Mouse (Mus musculus): Measurements from ENCODE around the gene Sumf1. TPM values are rescaled to one million over a fixed set of nuclear protein-coding genes. Genes with fewer than 3 reads are reported as not detected.

The Sumf1 gene
- polyA plus RNA-seq, 1 experiment from 2014 or later = 13.0 TPM

- 91% methylated on average over 10 of the region's 10 CpGs for WGBS
Observed at GRCm38 (mm10) chr6:108101936-108102830, 83.2 kb downstream of the Sumf1 start.

GRCm38 (mm10) chr6:108098846-108099217 is 86.5 kb downstream of the Sumf1 start:
- Histone ChIP-seq H3K4me3 (no peak overlapping the region), H3K4me1 (no peaks in the 10 kb centered on the region), H3K9me3 (no peaks in the 10 kb centered on the region), H3K4me2 (replicated peaks) (no peak overlapping the region), H3K36me3 (no peaks in the 10 kb centered on the region), H3K27me3 (replicated peaks) (no peaks in the 10 kb centered on the region), H3K9ac (no peak overlapping the region), H3K27ac (no peak overlapping the region)
- whole genome bisulfite sequencing = 43% methylated on average over 3 of the region's 3 CpGs
- no peak; the same call in 1 of the 2 replicates for ATAC-seq (ENCODE audit: low FRiP score, low read depth)

More at GRCm38 (mm10) chr6:108101936-108102830, 83.2 kb downstream of the Sumf1 start:
- no peak for ATAC-seq (ENCODE audit: low FRiP score, low read depth)
- no peaks in the 10 kb centered on the region for H3K9me3 ChIP-seq
- no peaks in the 10 kb centered on the region for H3K36me3 ChIP-seq
- H3K4me1 ChIP-seq = no peaks in the 10 kb centered on the region
- H3K9ac ChIP-seq = no peak overlapping the region
- H3K27ac ChIP-seq = no peak overlapping the region
- no peak overlapping the region for H3K4me2 ChIP-seq (replicated peaks)
- H3K4me3 ChIP-seq = no peak overlapping the region
- H3K27me3 ChIP-seq (replicated peaks) = no peaks in the 10 kb centered on the region

GRCm38 (mm10) chr6:108098171-108098845 is 87.1 kb downstream of the Sumf1 start:
- no peaks in the 10 kb centered on the region for H3K9me3 ChIP-seq
- H3K4me1 ChIP-seq = no peaks in the 10 kb centered on the region
- no peak overlapping the region for H3K4me2 ChIP-seq (replicated peaks)
- H3K27me3 ChIP-seq (replicated peaks) = no peaks in the 10 kb centered on the region
- no peak overlapping the region for H3K9ac ChIP-seq
- 17% methylated on average over 9 of the region's 9 CpGs for WGBS
- no peak overlapping the region for H3K27ac ChIP-seq
- ATAC-seq (ENCODE audit: low FRiP score, low read depth) = peak; percentile 82
- no peaks in the 10 kb centered on the region for H3K36me3 ChIP-seq
- no peak overlapping the region for H3K4me3 ChIP-seq

GRCm38 (mm10) chr6:108095445-108095844 is 89.9 kb downstream of the Sumf1 start:
- no peak overlapping the region for H3K4me2 ChIP-seq (replicated peaks)
- no peaks in the 10 kb centered on the region for H3K4me1 ChIP-seq
- no peaks in the 10 kb centered on the region for H3K36me3 ChIP-seq
- H3K4me3 ChIP-seq = no peak overlapping the region
- ATAC-seq (ENCODE audit: low FRiP score, low read depth) = no peak
- no peaks in the 10 kb centered on the region for H3K9me3 ChIP-seq
- 81% methylated on average over 5 of the region's 5 CpGs for WGBS
- no peak overlapping the region for H3K27ac ChIP-seq
- H3K9ac ChIP-seq = no peak overlapping the region
- H3K27me3 ChIP-seq (replicated peaks) = no peaks in the 10 kb centered on the region

GRCm38 (mm10) chr6:108093449-108093848 is 91.9 kb downstream of the Sumf1 start:
- no peaks in the 10 kb centered on the region for H3K27me3 ChIP-seq (replicated peaks)
- no peaks in the 10 kb centered on the region for H3K36me3 ChIP-seq
- H3K27ac ChIP-seq = no peak overlapping the region
- no peak for ATAC-seq (ENCODE audit: low FRiP score, low read depth)
- no peak overlapping the region for H3K4me3 ChIP-seq
- H3K9me3 ChIP-seq = no peaks in the 10 kb centered on the region
- no peak overlapping the region for H3K4me2 ChIP-seq (replicated peaks)
- 84% methylated on average over 3 of the region's 3 CpGs for WGBS
- no peak overlapping the region for H3K9ac ChIP-seq
- H3K4me1 ChIP-seq = no peaks in the 10 kb centered on the region

- Histone ChIP-seq H3K9ac (no peak overlapping the region), H3K36me3 (no peaks in the 10 kb centered on the region), H3K27ac (no peak overlapping the region), H3K27me3 (replicated peaks) (no peaks in the 10 kb centered on the region), H3K9me3 (no peaks in the 10 kb centered on the region), H3K4me3 (no peak overlapping the region), H3K4me1 (no peaks in the 10 kb centered on the region), H3K4me2 (replicated peaks) (no peak overlapping the region)
- 84% methylated on average over 3 of the region's 3 CpGs for WGBS
- no peak for ATAC-seq (ENCODE audit: low FRiP score, low read depth)
Observed at GRCm38 (mm10) chr6:108092646-108093045, 92.7 kb downstream of the Sumf1 start.

GRCm38 (mm10) chr6:108091296-108091695 is 94.1 kb downstream of the Sumf1 start:
- Histone ChIP-seq H3K36me3 (no peaks in the 10 kb centered on the region), H3K4me2 (replicated peaks) (no peak overlapping the region), H3K9me3 (no peaks in the 10 kb centered on the region), H3K9ac (no peak overlapping the region), H3K4me1 (no peaks in the 10 kb centered on the region), H3K4me3 (no peak overlapping the region), H3K27ac (no peak overlapping the region), H3K27me3 (replicated peaks) (no peaks in the 10 kb centered on the region)
- 77% methylated on average over 1 of the region's 1 CpGs for WGBS
- ATAC-seq (ENCODE audit: low FRiP score, low read depth) = no peak

- Histone ChIP-seq H3K9me3 (0 out of 2 replicates have a peak, but pooled peaks cover 4% of the 10 kb centered on the region), H3K4me1 (no peaks in the 10 kb centered on the region), H3K4me2 (replicated peaks) (no peak overlapping the region), H3K9ac (no peak overlapping the region), H3K27ac (no peak overlapping the region), H3K36me3 (peaks cover 5% of the 10 kb centered on the region; the same call in 1 of the 2 replicates), H3K4me3 (no peak overlapping the region), H3K27me3 (replicated peaks) (no peaks in the 10 kb centered on the region)
- ATAC-seq (ENCODE audit: low FRiP score, low read depth) = no peak
- WGBS = 95% methylated on average over 7 of the region's 7 CpGs
Observed at GRCm38 (mm10) chr6:108075857-108076256, 109.5 kb downstream of the Sumf1 start.

GRCm38 (mm10) chr6:108074624-108075023 is 110.8 kb downstream of the Sumf1 start:
- Histone ChIP-seq H3K36me3 (peaks cover 5% of the 10 kb centered on the region), H3K4me1 (no peaks in the 10 kb centered on the region), H3K4me3 (no peak overlapping the region), H3K27me3 (replicated peaks) (no peaks in the 10 kb centered on the region), H3K9me3 (0 out of 2 replicates have a peak, but pooled peaks cover 4% of the 10 kb centered on the region), H3K4me2 (replicated peaks) (no peak overlapping the region), H3K9ac (no peak overlapping the region), H3K27ac (no peak overlapping the region)
- ATAC-seq (ENCODE audit: low FRiP score, low read depth) = no peak
- WGBS = 97% methylated on average over 10 of the region's 10 CpGs

GRCm38 (mm10) chr6:108073931-108074330 is 111.5 kb downstream of the Sumf1 start:
- no peak for ATAC-seq (ENCODE audit: low FRiP score, low read depth)
- H3K27ac ChIP-seq = no peak overlapping the region
- H3K4me2 ChIP-seq (replicated peaks) = no peak overlapping the region
- no peaks in the 10 kb centered on the region for H3K27me3 ChIP-seq (replicated peaks)
- 0 out of 2 replicates have a peak, but pooled peaks cover 4% of the 10 kb centered on the region for H3K9me3 ChIP-seq
- 88% methylated on average over 2 of the region's 2 CpGs for WGBS
- no peak overlapping the region for H3K4me3 ChIP-seq
- no peak overlapping the region for H3K9ac ChIP-seq
- H3K4me1 ChIP-seq = no peaks in the 10 kb centered on the region
- peaks cover 5% of the 10 kb centered on the region for H3K36me3 ChIP-seq

GRCm38 (mm10) chr6:108073071-108073470 is 112.3 kb downstream of the Sumf1 start:
- Histone ChIP-seq H3K4me1 (no peaks in the 10 kb centered on the region), H3K9ac (no peak overlapping the region), H3K36me3 (peaks cover 5% of the 10 kb centered on the region), H3K27me3 (replicated peaks) (no peaks in the 10 kb centered on the region), H3K9me3 (0 out of 2 replicates have a peak, but pooled peaks cover 4% of the 10 kb centered on the region), H3K27ac (no peak overlapping the region), H3K4me3 (no peak overlapping the region), H3K4me2 (replicated peaks) (no peak overlapping the region)
- 85% methylated on average over 5 of the region's 5 CpGs for WGBS
- ATAC-seq (ENCODE audit: low FRiP score, low read depth) = no peak

GRCm38 (mm10) chr6:108070947-108071346 is 114.4 kb downstream of the Sumf1 start:
- 93% methylated on average over 7 of the region's 7 CpGs for WGBS
- Histone ChIP-seq H3K36me3 (peaks cover 5% of the 10 kb centered on the region; the same call in 1 of the 2 replicates), H3K27ac (no peak overlapping the region), H3K4me3 (no peak overlapping the region), H3K27me3 (replicated peaks) (no peaks in the 10 kb centered on the region), H3K9me3 (0 out of 2 replicates have a peak, but pooled peaks cover 4% of the 10 kb centered on the region), H3K9ac (no peak overlapping the region), H3K4me1 (no peaks in the 10 kb centered on the region), H3K4me2 (replicated peaks) (no peak overlapping the region)
- no peak for ATAC-seq (ENCODE audit: low FRiP score, low read depth)
